Mouse (Mus musculus) right cerebral cortex, postnatal 4 days (tissue): ENCODE measurements around the gene Gm867.

Experiments used
- DNase-seq: peaks from one replicate; pipeline ENCODE4 v3.0.0-alpha.2; 2022

Gm867 gene

DNA sequence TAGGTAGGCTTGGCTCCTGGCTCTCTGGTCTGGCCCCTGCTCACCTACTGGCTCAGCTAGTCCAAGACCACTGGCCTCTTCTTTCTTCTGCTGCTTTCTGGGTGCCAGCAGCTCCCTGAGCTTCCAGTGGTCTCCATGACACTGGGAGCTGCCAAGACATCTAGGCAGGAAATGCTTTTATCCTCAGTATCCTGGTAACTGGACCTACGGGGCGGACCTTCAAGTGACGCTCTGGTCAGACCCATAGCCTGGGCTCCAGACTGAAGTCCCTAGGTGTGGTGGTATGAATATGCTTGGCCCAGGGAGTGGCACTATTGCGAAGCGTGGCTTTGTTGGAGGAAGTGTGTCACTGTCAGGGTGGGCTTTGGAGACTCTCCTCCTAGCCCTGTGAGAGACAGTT is at the start of gene Gm867:
Gene Gm867, minus strand, starts transcription at position 153 of the 400 bp plus-strand sequence.
- no peak for DNase-seq

DNA sequence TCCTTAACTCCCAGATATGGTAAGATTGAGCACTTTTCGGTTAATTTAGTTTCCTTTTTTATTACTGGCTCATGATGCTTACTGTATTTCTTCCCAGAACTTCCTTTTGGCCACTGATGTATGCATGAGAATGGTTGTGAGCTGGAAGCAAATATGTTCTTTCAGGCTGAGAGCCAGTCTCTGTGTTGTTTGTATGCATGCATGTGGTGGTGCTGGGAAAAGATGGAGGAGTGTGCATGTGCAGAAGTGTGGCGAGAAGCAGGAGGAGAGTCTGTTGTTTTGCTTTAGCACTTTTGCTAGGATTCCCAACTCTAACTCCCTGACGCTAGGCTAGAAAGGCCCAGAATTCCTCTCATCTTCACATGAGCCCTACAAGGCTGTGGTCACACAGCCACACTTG is 39.0 kb upstream of the Gm867 start:
- peak; percentile 10 for DNase-seq

DNA sequence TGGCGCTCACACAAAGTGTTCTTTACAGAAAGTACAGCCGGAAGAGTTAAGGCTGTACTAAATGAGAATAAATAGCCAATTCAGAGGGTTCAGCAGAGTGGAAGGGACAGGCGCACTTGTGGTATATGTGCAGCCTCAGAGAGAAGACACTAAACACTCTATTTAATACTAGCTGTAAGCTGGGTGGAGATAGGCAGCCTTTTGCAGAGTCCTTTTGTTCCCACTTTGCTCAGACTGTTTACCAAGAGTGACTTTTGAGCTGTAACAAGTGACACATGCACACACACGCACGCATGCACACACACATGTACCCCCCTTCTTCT is 38.3 kb upstream of the Gm867 start:
- DNase-seq = no peak

DNA sequence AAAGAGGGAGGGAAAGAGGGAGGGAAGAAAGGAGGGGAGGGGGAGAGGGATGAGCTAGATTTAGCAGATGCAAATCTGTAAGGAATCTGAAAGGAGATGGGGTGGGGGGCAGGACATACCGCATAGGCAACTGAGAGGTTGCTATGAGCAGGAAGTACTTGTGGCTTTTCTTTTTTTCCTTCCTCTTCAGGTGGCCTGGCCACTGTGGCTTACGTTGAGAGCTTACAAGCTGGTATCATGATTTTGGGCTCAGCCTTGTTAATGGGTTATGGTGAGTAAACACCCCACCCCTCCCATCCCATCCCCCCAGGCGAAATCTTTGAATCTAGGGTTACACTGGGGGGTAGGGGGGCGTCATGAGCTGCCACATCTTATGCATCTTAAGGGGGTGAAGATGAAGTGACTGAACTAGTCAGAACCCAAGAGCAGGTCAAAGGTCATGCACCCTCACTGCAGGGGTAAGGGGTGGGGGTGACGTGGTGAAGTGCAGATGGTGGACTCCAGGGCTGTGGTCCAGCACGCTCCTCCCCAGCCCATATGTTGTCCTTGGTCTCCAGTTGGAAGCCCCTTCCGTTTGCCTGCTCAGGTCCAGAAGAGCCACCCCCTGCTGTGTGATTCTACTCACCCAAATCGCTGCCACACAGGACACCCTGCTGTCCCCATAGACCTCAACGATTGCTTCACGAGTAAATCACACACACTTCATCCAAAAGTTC is 37.8 kb upstream of the Gm867 start:
- DNase-seq = no peak

DNA sequence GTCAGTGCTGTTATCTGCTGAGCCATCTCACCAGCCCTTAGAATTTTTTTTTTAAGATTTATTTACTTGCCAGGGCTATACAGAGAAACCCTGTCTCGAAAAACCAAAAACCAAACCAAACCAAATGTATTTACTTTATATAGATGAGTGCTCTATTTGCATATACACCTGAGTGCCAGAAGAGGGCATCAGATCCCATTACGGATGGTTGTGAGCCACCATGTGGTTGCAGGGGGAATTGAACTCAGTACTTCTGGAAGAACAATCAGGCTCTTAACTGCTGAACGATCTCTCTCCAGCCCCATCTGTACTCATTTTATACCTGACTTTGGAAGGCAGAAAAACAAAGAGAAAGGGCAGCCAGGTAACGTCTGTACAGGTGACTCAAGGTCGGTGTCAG is 34.7 kb upstream of the Gm867 start:
- no peak for DNase-seq

DNA sequence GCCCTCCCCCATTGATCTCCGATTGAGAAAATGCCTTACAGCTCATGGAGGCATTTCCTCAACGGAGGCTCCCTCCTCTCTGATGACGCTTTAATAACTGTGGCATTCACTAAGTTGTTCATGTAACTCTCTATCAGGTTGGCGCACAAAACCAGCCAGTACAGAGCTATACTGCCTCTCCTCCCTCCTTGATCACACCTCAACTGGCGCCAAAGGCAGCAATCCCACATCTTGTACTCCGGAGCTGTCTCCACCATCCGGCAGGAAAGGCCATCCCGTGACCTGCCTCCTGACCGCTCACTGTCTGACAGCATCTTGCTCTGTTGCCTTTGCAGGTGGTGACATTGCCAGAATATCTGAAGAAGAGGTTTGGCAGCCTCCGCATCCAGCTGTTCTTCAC is 33.4 kb upstream of the Gm867 start:
- DNase-seq = no peak

DNA sequence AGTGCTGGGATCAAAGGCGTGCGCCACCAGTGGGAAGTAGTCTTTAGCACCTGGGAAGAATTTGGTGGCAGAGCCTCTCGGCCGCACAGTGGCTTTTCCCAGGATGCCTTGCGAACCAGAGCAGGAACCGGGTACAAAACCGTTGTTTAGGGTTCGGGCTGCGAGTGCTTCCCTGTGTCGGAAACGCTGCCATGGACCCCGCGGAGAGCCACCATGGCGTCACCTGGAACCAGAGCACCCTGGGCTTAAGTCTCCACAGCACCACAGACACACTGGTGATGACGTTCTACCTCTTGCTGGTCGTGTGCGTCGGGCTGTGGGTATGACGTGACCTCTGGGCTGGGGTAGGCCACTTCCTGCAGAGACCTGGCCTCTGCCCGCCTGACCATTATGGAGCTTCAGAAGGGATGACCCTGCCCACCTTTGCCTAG is 13.9 kb upstream of the Gm867 start, which contains the start of gene Gm5134:
Gene Gm5134, plus strand, starts transcription at position 134 of the 431 bp plus-strand sequence.
- no peak for DNase-seq

DNA sequence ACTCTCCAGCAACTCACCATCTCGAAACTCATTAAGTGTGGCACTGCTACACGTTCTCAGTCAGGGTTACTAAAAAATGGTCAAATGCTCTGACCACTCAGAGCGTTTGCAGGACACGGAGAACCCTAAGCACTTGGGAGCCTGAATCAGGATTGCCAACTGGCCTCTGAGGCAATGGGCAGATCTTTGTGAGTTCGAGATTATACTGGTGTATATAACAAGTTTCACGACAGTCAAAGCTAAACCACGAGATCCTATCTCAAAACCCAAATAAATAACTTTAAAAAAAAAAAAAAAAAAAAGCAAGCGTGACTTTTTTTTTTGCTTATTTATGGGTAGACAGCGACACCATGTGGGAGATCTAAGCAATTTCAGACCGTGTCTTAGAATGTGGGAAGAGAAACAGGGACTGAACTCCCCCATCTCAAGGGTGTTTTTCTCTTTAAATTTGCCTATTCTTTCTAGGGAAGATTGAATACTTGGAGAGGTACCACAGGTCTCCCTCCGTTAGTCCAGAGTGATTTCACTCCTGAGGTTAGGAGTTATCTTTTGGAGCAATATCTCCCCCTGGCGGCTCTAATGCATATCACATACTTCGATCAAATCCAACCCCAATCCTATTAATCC is 11.1 kb upstream of the Gm867 start:
- no peak for DNase-seq

DNA sequence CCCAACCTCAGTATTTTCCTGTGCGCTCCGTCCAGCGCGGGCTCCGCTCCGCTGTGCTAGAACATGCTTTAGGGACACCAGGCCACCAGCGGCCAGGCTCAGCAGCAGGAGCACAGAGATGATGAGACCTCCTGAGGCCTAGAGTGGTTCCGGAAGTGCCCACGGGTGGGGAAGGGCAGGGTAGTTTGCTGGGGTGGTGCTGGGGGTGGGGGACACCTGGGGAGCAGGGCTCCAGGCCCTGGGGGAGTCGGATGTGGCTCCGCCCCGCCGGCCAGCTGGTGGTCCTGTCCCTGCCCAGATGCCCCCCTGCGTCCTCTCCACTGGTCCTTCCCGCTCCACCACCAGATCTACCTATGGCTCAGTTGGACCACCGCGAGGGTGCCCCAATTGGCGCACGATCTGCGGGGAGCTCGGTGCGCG is 10.3 kb upstream of the Gm867 start:
- DNase-seq = no peak

DNA sequence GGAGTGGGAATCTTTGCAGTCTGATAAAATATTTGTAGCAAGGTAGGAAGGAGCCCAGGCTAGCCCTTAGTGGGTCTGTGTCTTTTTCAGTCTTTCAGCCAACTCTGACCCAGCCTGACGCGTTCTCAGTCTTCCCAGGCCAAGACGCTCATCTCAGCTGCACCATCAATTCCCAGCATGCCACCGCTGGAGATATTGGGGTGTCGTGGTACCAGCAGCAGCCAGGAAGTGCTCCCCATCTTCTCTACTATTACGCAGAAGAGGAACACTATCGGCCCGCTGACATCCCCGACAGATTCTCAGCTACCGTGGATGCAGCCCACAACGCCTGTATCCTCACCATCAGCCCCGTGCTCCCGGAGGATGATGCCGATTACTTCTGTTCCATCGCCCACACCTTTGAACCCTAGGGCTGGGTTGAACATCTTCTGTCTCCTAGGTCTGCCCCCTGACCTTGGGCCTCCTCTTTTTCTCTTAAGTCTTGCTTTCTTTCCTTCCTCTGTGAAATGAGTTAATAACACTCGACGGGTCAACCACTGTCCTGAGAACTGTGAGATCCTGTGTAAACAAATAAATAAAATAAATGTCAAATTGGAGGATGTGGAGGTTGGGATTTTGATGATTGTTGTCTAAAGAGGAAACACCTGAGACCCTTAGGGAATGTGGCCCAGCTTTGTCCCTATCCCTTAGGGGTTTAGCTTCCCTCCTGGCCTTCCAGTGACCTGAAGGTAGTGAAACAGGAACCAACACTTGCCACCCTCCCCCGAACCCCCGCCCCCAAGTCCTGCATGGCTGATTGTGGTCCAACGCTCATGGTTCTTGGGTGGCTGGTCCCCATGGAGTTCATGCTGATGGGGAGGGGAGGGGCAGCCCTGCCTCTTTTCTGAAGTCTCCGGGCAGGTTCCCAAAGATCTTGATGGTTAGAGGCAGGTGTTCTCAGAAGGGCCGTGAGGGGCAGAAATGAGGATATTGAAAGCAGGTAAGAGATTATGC is 8.9 kb upstream of the Gm867 start:
- no peak for DNase-seq

DNA sequence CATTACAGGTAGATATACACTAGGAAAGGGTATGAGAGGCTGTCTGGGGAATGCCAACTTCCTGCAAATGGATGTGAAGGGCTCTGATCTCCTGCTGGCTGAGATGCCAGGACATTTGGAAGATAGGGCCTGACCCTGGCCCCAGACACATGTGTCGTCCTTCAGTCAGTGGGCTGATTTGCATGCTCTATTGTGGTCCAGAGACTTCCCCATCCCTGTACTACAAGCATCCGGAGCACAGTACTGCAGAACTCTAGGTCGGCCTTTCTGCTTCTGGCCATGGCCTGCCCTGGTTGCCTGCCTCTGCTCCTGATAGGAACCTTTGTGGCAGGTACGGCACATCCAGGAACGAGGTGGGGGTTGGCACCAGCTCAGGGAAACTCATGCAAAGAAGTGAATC is 7.6 kb upstream of the Gm867 start:
- DNase-seq = no peak

DNA sequence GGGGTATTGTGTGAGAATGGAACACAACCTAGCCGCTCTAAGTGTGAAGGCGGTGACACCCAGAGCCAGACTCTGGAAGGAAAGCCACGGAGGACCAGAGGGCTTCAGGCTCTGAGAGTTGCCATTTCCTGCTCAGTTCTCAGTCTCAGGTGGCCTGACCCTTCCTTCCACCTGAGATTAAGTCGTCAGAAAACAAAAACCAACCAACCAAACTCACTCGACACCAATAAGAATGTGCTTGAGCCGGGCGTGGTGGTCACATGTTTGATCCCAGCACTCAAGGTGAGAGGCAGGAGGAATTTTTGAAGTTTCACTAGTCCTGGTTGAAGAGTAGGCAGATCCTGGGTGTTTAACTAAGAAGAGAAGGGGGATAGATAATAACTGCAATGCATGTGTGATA is 5.4 kb upstream of the Gm867 start:
- DNase-seq = no peak

DNA sequence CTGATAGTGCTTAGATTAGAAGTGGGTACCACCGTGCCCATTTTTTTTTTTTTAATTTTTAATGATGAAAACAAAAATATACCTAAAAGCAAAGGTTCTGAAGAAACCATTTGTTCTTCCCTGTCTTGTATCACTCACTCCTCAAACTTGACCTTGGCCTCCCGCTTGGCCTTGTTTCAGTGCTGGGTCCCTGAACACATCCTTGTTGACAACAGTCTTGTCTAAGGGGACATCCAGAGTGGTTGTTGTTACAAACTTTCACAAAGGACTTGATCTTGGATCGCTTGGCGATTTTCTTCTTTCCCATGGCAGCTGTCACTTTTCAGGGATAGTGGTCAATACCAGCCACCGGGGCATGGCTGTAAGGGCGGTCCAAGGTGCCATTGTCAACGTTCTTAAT is 4.7 kb upstream of the Gm867 start:
- DNase-seq = no peak

DNA sequence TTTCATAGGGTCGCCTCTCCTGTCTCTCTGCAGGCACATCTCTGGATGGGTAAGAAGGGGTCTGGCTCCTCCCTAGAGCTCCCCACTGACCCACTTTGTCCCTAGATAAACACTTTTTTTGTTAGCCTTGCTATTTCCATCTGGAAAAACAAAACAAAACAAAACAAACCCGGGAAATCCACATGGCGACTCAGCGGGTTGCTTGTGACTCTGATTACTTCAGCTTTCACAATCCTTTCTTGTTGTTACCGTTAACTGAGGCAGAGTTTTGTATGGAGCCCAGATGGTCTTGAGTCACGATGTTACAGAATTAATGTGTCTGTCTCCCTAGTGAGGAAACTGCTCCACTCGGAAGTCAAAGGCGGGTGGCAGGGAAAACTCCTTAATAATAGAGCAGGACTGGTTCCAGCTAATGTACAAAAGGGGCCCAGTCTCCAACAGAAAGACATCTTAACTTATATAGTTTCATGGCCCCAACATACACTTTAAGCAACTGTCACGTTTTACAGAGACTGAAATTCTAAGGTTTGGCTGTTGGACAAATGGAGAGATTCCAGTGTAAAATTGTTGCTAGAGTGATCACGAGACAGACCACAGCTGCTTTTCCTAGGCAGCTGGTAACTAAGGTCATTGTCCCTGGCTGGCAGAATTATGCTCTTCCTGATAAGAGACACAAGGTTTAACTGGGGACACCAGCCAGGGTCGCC is 3.7 kb upstream of the Gm867 start:
- DNase-seq = no peak

DNA sequence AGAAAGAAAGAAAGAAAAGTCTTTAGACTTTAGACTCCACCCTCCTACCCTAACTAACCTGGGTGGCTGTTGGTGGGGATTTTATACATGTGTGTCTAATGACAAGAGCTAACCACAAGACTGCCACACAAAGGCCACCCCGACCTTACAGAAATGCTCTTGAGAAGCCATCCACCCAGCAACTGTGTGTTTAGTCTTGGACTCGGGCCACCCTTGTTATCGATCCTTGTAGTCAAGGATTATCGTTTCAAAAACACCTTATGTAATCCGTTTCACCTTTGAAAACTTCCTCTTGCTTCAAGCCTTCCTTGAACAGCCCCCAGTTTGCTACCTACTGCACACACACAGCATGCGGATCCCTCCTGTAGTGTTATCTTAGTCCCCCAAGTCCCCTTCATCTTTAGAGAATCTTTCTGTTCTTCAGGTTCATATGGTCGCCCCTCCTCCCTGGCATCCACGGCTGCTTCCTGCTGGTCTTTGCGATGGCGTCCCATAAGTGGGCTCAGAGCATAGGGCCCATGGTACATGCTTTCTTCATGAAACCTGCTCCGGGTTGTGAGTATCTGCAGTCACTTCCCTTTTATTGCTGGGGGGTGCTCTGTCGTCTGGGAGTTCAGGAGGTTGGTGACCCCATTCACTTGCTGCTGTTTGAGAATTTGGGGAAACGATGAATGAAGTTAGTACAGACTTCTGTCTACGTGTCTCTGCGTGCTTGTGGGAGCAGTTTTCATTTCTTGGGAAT is 2.4 kb upstream of the Gm867 start, which contains the start of gene Vpreb3:
Gene Vpreb3, plus strand, starts transcription at position 322 of the 742 bp plus-strand sequence.
- no peak for DNase-seq

DNA sequence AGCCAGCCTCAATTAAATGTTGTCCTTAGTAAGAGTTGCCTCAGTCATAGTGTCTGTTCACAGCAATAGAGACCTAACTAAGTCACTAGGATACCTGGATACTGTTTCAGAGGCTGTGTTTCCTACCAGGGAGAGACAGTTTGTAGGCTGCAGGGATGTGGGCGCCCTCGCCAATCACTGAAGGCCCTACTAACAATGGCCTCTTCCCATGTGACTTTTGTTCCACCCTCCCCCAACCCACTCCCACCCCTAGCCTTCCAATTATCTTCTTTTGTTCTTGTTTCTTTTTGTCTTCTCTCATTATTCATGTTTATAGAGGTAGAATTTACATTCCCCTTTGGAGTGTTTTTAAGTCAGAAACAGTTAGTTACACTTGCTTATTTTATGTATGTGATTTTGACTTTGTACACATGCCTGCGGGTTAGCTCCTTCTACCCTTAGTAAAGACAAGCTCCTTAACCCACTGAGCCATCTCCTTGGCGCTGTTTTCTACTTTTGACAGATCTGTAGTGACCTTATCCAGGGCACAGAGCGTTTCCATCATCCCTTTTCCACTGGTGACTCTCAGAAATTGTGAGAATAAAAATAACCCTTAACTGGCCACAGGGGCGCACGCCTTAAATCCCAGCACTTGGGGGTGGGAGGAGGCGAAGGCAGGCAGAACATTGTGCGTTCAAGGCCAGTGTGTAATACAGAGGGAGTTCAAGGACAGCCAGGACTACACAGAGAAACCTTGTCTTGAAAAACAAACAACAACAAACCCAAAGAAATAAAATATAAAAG is 761 bp upstream of the Gm867 start:
- DNase-seq = no peak

DNA sequence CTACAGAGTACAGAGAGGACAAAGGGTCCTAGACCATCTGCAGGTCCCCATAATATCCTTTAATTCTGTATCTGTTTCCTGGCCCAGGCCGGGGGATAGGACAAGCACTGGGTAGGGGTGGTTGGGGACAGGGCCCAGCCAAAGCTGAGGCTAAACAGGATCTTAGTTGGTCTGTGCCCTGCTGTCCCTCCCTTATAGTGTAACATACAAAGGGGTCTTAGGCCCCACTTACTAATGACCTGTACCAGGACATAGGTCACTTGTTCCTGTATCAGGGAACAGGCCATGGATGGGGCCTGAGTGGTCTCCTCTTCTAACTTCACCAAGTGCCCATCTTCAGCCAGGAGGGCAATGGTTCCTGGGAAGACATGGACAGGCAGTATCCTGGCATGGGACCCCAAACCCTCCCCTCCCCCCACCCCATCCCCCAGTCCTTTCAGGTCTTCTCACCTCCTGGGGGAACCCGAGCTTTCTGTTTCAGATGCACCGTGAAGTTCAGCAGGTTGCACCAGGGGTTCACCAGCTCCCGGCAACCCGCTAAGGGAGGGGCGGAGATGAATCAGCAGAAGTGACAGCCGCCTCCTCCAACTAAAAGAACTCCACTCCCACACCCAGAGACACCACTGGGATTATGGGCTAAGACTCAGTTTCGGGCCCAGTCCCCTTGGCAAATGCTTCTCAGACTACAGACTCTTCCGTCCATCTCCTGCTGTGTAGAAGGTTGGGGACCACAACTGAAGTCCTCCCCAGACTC is 814 bp downstream of the Gm867 start:
- no peak for DNase-seq

DNA sequence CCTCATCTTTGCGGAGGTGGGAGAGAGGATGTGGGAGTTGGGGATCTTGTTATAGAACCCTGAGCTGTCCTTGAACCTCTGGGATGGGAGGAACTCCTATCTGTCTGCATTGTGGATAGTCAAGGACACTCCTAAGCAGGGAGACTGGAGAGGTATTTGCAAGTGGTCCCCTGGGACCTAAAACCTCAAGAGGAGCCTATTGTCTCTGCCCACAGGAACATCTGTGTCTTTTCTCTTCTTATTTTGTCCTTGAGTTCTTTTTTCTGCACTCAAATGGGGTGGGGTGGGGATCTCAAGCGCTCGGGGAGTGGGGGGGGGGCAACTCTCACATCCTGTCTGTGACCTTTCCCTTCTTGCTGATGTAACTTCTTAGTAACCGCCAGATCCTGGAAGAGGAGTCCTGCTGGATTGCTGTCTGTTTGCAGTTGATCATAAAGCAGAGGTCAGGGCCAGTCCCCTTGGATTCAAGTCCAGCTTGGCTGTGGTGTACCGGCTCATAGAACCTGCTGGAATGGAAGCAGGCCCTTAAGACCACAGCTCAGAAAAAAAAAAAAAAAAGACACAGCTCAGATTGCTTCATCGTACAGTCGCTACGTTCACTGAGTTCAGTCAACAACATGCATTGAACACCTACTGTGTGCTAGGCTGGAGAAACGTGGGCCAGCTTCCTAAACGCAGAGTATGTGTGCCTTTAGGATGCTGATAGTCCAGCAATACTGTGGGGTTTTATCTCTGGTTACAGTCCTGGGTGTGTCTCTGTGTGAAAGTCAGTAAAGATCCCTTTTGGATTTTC is 2.4 kb downstream of the Gm867 start:
- no peak for DNase-seq

DNA sequence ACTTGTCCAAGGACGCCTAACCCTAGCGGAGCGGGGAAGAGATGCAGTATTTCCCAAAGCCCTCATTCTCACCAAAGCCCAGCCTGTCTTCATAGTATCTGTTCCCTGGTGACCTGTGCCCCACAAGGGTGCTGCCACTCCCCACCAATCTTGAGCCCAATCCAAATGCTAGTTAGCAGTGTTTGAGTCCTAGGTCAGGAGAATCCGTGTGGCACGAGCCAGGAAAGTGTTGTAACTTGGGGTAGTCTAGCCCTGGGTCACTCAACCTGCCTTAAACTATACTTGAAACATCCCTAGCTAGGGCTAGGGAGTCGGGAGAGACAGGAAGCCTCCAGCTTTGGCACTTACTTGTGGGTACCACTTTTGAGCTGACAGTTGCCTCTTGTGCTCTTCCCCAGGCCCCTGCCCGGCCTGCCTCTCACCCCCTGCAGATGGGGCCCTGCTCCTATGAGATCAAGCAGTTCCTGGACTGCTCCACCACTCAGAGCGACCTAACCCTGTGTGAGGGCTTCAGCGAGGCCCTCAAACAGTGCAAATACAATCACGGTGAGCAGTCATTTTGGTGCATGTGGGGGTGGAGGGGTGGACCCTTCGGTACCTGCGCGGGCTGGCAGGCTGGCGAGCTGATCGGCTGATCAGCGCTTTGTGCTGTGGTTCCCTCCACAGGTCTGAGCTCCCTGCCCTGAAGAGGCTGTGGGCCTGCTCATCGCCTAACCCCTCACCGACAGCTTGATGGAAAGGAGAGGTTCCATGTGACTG is 3.4 kb downstream of the Gm867 start:
- no peak for DNase-seq
